Mouse (Mus musculus): ENCODE data around the gene Fkbp15. TPM values are rescaled to one million over a fixed set of nuclear protein-coding genes. Genes with fewer than 3 reads are reported as not detected.

Gene Fkbp15
- total RNA-seq, 4 experiments from 2014 or later = 34.7 to 40.4 (median 38.3) TPM

DNA sequence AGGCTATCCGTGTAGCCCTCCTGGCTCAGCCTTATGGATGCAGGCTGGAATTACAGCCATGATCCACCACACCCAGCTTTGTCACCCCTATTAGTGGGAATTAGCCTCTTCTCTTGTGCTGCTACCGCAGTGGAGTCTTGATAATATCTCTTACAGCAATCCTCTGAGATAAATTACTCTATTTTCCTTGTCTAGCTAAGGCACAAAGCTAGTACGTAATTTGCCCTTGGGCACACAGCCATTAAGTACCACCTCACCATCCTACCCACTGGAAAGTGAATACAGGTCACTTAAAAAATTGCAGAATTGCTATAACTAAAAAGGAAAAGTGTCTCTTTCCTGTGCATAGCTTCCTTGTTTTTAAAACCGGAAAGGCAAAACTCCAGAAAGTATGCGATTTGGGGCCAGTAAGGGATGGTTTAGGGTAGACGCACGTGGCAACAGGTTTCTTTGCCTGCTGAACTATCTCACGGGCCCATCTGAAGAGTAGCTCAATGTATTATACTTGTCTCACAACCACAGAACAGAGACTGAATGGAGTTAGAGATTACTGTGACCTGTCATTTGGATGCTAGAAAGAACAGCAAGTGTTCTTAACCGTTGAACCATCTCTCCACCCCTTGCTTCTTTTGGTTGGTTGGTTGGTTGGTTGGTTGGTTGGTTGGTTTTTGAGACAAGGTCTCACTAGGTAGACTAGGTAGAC, 12.6 kb upstream of the Fkbp15 start:
- DNase-seq (ENCODE audit: low spot score in 2 of 2) = no peak

DNA sequence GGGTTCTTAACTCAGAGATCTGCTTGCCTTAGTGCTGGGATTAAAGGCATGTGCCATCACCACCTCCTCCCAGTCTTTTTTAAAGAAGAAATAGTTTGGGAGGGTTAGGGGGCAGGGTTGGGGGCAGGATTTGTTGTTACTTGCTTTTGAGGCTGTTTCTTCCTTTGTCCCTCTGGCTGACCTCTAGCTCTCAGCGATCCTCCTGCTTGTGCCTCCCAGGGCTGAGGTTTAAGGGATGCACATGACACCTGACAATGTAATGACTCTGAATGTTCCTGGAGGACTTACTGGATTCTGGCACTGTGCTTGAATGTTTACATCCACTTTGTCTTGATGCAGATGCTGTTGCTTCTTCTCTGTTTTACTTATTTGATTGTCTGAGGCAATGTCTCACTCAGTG, 12.1 kb upstream of the Fkbp15 start:
- no peak for DNase-seq (ENCODE audit: low spot score in 2 of 2)

DNA sequence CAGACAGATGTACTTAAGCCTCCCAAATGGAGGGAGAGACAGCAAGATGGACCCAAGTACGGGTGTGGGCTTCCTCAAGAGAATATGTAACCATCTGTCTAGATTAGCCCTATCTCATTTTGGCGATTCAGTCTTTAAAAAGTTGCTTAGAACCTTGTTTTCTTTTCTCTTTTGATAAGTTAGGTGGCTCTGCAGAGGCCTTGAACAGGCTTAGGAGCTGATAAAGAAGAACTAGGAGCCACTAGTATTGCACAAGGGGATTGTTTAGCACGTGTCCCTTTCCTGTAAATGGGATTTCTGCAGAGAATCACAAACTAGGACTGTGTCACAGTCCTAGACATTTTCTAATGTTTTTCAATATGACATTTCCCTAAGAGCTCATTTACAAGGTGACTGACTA, 8.7 kb upstream of the Fkbp15 start:
- no peak for DNase-seq (ENCODE audit: low spot score in 2 of 2)

DNA sequence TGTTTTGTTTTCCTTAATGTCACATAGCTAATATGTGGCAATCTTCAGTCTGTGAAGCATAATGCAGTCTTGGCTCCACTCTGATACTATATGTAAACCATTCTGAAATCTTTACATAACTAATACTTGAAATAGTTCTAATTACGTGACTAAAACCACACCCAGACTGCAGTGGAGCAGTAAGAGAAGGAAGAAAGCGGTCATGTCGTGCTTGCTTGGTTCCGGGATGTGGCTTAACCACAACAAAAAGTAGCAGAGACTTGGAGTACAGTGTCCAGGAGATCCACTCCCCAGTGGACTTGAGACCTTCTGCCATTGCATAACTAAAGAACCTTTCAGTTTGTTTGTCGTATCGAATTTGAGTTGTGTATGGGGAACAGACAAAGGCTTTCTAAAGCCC, 7.2 kb upstream of the Fkbp15 start:
- no peak for DNase-seq (ENCODE audit: low spot score in 2 of 2)

DNA sequence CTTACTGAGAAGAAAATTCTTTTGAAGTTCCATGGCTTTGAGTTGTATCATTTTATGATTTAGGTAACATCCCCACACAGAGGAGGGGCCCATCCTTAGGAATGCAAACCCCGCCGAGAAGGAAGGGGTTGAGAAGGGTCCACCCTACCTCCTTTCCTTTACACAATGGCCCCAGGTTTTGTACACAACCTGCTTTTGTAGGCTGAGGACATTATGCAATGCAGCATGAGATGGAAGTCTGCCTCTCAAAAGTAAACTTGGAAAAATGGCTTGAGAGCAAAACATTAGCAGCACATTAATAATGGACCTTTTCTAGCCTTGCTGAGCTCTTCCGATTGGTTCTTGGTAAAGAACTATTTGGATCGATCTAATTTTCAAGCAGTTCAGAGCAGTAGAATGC, 5.9 kb upstream of the Fkbp15 start:
- no peak for DNase-seq (ENCODE audit: low spot score in 2 of 2)

DNA sequence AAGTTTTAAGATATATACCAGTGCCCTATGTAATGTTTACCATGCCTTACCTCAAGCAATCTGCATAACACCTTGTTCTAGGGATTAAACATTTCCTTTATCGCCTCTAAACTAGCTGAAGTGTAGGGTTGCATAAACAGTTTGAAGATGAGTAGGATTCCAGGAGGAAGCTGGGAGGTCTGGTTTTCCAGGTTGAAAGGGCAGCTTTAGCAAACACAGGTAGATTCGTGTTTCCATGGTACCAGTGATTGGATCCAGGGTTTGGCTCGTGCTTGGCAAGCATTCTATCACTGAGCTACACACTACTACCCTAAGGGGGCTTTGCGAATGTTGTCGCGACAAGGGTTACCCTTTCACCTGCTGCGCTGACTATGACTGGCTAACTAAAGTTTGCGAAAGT, 4.0 kb upstream of the Fkbp15 start:
- no peak for DNase-seq (ENCODE audit: low spot score in 2 of 2)

DNA sequence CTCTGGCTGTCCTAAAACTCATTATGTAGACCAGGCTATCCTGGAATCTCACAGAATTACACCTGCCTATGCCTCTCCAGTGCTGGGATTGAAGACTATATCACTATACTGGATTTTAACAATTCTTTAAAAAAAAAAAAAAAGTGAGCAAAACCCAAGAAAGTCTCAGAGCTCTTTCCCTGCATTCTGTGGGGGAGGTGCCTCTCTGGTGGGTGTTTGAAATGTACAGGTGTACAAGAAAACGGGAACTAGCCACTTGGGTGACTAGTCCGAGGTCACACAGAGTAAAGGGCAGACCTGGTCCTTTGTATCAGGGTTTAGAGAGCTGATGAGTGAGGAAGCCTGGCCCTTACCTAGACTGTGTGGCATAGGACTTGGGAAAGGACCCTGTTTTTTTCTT, 2.1 kb upstream of the Fkbp15 start:
- DNase-seq (ENCODE audit: low spot score in 2 of 2) = no peak

DNA sequence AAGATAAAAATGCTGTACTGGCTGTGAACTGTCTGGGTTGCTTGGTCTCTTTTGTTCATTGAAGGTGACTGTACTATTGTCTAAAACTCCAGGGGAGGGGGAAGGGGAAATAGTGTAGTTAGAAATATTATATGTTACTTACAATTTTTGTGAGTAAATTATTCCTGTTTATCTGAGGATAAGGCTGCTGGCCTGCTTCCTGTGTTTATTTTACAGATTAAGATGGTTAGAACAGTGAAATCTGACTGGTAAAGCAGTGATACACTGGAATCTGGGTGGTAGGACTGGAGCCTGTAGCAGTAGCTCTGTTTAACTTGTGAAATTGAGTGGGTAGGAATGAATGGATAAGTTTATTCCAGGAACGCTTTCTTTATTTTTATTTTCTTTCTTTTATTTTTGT, 1.6 kb upstream of the Fkbp15 start:
- no peak for DNase-seq (ENCODE audit: low spot score in 2 of 2)

DNA sequence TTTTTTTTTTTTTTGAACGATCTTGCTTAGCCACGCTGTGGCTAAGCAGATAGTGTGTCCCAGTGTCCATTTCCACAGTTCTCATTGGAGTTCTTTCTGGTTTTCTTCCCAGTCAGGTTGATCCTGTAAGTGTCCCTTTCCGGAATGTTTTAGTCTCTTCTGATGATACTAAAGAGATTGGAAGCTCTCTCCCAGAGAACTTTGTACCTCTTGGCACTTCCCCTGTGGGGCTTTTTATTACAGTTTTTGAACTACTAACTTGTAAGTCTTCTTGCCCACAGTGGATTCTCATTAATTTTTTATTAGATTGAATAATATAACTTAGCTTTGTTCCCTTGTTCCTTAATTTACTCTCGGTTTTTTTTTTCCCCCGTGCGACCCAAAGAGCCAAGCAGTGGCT, 1.2 kb upstream of the Fkbp15 start:
- DNase-seq (ENCODE audit: low spot score in 2 of 2) = no peak

DNA sequence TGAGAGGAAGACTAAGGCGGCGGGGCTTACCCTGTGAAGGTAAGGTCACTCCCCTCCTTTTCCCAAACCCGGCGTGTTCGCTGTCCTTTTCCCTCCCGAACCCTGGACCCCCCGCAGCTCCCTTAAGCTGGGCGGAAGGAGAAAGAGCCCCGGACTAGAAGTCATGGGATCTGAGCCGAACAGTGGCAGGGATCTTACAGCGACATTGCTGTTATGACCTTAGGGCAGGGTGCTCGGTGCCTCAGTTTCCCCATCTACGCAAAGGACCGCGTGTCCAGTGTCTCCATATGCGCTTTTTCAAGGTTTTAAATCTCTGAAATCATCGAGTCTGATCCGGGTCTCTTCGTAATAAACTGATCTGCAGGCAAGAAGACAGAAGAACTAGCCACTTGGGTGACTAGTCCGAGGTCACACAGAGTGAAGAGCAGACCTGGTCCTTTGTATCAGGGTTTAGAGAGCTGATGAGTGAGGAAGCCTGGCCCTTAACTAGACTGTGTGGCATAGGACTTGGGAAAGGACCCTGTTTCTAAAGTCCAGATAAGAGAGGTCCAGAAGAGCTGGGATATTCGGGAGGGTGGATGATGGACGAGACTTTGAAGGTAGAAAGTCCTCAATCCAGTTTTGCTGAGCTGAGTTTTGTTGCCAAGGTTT, 582 bp upstream of the Fkbp15 start:
- no peak for DNase-seq (ENCODE audit: low spot score in 2 of 2)

DNA sequence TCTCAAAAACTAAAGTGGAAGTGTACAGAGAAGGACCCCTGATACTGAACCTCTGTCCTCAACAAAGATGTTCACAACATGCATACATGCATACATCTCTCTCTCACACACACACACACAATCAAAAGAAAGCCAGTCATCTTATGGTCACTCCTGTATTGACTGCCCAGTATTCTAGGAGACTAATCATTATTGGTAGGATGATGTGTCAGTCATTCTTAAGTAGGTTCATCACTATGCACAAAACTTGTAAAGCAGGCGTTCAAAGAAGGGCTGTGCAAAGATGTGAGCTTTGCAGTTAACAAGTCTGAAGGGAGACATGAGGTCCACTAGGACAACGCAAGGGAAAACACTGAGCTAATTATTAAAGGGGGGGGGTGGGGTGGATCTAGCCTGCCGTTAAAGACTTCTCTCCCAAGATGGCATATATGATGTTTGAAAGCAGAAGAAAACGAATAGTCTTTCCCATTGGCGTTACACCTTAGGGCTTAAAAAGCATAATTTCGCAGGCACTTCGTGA, 1.0 kb downstream of the Fkbp15 start:
- DNase-seq (ENCODE audit: low spot score in 2 of 2) = no peak

DNA sequence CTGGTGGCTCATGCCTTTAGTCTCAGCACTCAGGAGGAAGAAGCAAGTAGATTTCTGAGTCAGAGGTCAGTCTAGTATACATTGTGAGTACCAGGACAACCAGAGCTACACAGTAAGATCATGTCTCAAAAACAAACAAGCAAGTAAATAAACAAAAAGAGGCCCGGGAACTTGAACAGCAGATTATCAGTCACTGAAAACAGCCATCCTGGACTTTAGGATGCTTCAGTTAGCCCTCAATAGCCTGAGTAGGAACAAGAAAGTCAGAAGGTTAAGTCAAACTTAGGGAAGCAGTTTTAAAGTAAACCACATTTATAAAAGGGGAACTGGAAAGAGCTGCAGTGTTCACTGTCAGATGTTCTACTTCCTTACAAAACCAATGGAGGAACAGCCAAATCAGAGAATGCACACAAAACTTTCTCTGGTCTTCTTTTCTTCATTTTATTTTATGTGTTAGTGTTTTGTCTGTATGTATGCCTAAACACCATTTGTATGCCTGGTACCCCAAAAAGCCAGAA, 2.7 kb downstream of the Fkbp15 start:
- DNase-seq (ENCODE audit: low spot score in 2 of 2) = no peak

DNA sequence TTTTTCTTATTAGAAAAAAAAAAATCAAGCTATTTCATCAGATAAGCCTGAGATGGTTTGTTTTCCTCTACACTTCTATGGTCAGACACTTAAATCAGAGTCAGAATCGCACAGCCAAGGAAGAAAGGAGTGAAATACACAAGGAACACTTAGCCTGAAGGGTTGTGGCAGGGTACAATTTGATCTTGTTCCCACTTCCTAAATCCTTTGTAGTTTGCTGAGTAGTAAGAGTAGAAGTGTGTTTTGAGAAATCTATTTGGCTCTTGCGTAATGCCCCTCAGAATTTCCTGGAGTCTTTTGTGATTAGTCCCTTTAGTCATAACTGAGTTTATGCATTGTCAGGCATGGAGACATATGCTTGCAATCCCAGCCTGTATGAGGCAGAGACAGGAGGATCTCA, 11.0 kb downstream of the Fkbp15 start:
- DNase-seq (ENCODE audit: low spot score in 2 of 2) = no peak

DNA sequence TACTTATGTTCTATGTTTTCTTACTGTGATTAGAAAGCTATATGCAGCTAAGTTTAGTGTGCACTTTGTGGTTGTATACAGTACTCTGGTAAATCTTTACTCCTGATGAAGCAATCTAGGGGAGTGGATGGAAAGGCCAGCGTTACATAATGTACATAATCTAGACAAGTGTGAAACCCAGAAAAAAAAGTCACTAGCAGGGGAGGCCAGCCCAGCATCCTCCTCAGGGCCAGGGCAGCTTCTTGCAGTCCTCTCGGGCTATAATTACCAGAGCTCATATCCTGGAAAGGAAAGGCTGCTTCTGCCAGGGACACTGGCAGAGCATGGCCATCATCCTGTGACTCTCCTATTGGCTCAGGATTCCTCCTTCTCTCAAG, 12.0 kb downstream of the Fkbp15 start:
- DNase-seq (ENCODE audit: low spot score in 2 of 2) = no peak

DNA sequence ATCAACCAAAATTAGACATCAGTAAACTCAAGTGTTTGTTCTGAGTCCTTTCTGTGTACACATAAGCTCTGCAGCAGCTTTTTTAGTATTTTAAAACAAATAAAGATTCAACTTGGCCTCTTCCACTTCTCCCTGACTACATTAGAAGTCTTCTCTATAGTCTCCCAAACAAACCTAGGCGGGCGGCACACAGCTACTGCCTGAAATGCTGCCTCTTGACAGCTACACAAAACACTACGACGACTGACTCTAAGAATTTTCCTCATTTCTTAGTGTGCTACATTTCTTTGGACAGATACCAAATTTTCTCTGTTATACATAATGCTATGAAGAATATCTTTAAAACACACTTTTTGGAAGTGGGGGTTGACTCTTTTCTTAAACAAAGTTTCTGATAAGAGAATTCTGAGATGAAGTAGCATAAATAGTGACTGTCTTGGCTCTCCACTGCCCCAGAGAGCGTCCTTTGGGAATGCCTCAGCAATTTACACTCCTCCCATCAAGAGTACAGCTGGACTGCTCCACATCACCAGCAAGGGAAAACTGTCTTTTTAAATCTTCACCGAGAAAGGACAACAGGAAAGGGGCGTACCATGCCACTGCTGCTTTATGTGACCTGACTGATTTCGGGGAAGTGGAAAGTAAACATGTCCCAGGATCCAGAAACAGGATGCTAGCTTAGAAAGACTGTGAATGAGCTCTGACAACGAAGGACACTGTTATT, 12.6 kb downstream of the Fkbp15 start:
- no peak for DNase-seq (ENCODE audit: low spot score in 2 of 2)

DNA sequence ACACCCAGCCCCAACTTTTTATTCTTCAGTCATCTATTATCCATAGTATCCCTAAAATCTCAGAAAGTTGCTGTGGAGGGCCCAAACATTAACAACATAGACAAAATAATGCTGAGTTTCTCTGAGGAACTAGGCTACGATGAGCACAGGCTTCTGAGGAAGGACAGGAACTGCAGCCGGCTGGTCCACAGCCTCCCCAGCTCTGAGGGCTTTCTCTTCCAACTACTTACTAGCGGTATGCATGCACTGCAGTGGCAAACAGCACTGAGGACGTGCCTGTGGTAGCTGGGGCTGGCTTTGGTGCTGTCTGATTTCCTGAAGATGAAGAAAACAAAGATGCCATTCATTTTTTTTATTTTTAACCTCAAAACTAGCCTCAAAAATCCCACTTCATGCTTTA, 14.5 kb downstream of the Fkbp15 start:
- no peak for DNase-seq (ENCODE audit: low spot score in 2 of 2)

DNA sequence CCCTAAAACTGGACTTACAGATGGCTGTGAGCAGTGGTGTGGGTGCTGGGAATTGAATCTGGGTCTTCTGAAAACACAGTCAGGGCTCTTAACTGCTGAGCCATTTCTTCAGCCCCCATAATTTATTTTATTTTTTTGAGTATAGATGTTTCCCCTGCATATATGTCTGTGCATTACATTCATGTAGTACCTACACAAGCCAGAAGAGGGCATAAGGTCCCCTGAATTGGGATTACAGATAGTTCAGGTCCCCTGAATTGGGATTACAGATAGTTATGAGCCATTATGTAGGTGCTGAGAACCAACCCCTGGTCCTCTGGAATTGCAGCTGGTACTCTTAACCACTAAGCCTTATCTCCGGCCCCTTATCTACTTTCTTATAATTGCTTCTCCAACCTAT, 16.3 kb downstream of the Fkbp15 start:
- DNase-seq (ENCODE audit: low spot score in 2 of 2) = no peak

DNA sequence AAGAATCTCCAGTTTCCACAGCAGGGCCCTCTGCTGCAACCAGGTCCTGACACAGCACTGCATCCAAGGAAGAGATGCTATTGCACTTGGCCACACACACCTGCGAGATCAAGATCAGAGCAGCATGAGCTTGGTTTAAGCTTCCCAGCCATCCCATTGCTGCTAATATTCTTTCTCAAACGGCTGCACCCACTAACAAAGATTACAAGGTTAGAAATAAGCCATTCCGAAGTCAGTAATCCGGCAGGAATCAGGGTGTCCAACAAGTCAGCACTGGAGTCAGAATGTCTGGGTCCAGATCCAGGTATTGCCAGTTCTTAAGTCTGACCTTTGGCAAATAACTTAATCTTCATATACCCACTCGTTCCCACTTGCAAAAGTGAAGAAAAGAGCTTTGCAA, 21.8 kb downstream of the Fkbp15 start:
- DNase-seq (ENCODE audit: low spot score in 2 of 2) = no peak

DNA sequence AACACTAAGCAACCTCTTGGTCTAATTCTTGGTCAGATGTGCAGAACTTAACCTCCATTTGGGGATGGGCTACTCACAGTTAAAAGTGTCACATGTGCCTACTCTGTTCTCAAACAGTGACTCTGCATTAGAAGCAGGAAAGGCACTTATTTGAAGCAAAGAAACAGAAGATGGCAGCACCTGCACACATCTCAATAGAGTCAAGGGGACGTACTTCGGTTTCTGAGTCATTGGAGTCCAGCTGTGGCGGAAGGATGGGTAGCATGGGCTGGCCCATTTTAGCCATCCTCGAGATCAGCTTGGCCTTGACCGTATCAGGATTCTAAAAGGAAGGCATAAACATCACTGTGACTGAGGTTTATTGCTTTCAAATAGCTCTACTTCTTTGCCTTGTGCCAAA, 28.4 kb downstream of the Fkbp15 start:
- no peak for DNase-seq (ENCODE audit: low spot score in 2 of 2)

DNA sequence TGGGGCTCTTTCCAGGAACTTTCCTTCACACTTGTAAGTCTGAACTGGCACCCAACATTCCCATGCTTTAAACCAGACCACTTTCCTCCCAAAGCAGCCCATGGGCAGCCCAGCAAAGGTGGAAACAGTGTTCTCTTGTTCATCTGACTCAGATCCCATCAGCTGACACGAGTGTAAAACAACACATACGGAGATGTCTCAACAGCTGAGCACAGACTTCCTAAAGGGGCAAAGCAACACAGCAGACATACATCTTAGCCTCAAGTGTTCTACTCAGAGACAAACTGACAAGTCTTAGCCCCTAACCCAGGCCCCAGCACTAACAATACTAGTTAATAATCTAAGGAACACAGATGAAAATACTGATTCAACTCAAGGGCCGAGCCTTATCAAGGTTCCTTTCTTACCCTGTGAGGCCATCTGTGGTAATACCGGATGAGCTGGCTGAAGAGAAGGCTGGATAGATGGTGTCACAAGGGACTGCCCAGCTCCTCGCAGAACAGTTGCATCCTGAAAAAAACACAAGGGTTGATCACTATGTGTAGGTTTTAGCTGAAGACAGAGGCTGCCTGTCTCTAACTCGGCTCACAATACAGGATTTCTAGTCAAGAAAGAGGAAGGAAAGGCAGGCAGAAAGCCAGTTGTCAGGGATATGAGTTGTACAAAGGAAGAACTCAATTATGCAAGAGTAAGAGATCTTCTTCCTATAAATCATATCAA, 31.2 kb downstream of the Fkbp15 start:
- DNase-seq (ENCODE audit: low spot score in 2 of 2) = no peak

DNA sequence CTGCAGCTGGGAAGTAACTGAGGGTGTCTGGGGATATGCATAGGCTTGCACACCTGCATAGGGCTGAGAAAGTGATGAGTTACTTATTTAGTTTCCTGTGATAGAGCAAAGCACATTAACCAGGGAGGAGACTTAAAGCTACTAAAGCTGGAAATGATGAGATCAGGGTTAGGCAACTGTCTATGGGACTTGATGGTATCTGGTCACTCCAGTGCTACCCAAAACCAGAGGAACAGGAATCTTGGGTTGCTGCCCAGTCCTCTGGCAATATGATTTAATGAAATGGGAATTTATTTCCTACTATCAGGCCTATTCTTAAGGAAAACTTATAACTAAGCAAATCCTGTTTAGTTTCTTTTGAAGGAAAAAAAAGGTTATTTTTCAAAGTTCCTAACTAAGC, 34.2 kb downstream of the Fkbp15 start:
- DNase-seq (ENCODE audit: low spot score in 2 of 2) = no peak

DNA sequence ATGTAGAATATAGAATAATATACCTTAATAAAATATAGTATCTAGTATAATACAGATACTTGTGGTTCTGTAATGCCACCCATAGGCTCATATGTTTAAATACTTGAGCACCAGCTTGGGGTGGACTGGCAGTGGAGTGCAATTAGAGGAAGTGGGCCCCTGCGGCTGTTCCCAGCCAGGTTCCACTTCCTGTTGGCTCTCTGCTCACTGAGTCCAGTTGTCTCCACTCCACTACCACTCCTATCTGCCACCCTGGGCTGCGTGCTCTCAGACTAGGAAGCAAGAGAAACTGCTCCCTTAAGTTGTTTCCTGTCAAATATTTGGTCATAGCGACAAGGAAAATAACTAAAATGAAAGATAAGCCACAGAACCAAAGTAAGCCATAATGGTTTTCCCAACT, 37.7 kb downstream of the Fkbp15 start:
- DNase-seq (ENCODE audit: low spot score in 2 of 2) = no peak
